Mouse (Mus musculus) G1E (cell line): ENCODE data around the gene Me1.

ENCODE experiments used
- CTCF ChIP-seq: IDR thresholded peaks from 2 replicates; pipeline ENCODE4 v1.5.1; 2012; ENCODE audit warnings: low read depth, low read length, inconsistent platforms, mixed read lengths
- GATA1 ChIP-seq: IDR thresholded peaks from 2 replicates; pipeline ENCODE4 v1.6.1; 2012; ENCODE audit warnings: borderline replicate concordance, low read length, inconsistent platforms, mixed read lengths
- POLR2AphosphoS5 ChIP-seq: IDR thresholded peaks from 2 replicates; pipeline ENCODE4 v1.6.1; 2012; ENCODE audit warnings: low read depth, low read length, inconsistent platforms; ENCODE audit not compliant: insufficient replicate concordance
- TAL1 ChIP-seq: conservative IDR thresholded peaks from 2 replicates; pipeline ENCODE4 v1.6.1; 2012; ENCODE audit warnings: low read depth, low read length, inconsistent platforms, mixed read lengths

DNA sequence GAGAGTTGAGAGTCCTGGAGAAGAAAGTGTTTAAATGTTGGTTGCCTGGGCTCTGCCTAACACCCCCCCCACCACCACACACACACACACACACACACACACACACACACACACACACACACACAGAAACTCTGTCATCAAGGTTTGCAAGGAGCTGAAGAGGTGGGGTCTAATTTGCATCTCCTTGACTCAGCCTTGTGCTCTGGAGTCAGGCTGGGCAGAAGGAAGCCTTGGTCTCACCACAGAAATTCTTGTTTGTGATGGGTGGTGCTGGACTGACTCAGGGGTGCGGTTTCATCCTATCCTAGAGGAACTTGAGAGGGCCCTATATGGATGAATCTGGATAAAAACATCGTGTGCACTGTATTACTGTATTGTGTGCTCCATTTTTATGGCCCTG is 25.0 kb upstream of the Me1 start:
- TF ChIP-seq CTCF (no peak), POLR2AphosphoS5 (no peak), GATA1 (no peak), TAL1 (no peak)
